Mouse (Mus musculus): ENCODE results near the gene Hexim2. TPM values are rescaled to one million over a fixed set of nuclear protein-coding genes. Genes with fewer than 3 reads are reported as not detected.
A peak's percentile ranks its signal among the peaks of the same experiment; 100 is the strongest.

Hexim2 gene
- polyA plus RNA-seq, 1 experiment from 2014 or later = 3.4 TPM

- WGBS (ENCODE audit: insufficient replicate concordance) = 4% methylated on average over 30 of the region's 30 CpGs
- ATAC-seq (no peak), DNase-seq (peak; percentile 59)
- H3K4me1 ChIP-seq (ENCODE audit: insufficient read depth) = peaks cover 54% of the 10 kb centered on the region
- TF ChIP-seq CTCF (IDR thresholded peaks at IDR 0.05; ENCODE audit: low read depth) (no peak), EP300 (IDR thresholded peaks at IDR 0.05; ENCODE audit: low read depth) (no peak)
- H3K27ac ChIP-seq (ENCODE audit: low read depth) = no peak overlapping the region
- H3K4me2 ChIP-seq (ENCODE audit: low read depth, low read length) = peak overlapping the region; percentile 86
- H3K9me3 ChIP-seq (ENCODE audit: low read length) = no peaks in the 10 kb centered on the region
- H3K36me3 ChIP-seq (replicated peaks; ENCODE audit: insufficient read depth, low read length) = 0 out of 2 replicates have a peak, but pooled peaks cover 10% of the 10 kb centered on the region
- peaks cover 20% of the 10 kb centered on the region for H3K27me3 ChIP-seq (ENCODE audit: insufficient read depth, low read length)
- H3K4me3 ChIP-seq (ENCODE audit: low read depth, low read length) = peak overlapping the region; percentile 57
- peak overlapping the region; percentile 50 for H3K9ac ChIP-seq (replicated peaks)
Measured at GRCm38 (mm10) chr11:103101866-103102501, 30.2 kb upstream of the Hexim2 start.

DNA sequence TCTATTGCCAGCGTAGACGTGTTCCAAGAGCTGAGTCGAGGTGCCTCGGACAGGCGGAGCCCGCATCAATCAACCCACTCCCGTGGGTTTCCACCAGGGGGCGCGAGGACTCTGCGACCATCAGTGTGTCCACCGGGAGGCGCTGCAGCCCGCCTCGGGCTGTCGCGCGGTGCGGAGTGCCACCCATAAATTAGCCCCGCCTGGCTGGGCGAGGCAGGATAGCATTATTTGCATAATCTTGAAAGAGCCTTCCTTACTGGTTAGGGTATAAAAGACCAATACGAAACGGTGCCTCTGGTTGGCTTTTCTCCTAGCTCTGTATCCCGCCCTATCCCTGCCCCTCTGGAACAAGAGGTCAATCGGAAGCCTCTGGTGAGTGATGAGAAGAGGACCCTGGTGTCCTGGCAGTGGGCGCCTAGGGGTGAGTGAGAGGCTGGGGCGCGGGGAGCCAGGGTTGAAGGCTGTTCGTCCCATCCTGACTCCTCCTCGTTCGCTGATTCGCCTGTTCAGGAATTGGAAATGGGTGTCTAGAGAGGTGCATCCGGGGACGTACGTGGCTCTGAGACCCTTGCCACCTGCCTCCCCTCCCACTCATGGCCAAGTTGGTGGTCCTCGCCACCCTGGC lies 29.4 kb upstream of the Hexim2 start:
- H3K9me3 ChIP-seq (ENCODE audit: low read length) = no peaks in the 10 kb centered on the region
- WGBS (ENCODE audit: insufficient replicate concordance) = 1% methylated on average over 35 of the region's 35 CpGs
- TF ChIP-seq EP300 (IDR thresholded peaks at IDR 0.05; ENCODE audit: low read depth) = peak; percentile 16
- TF ChIP-seq CTCF (IDR thresholded peaks at IDR 0.05; ENCODE audit: low read depth) = peak; percentile 100
- H3K9ac ChIP-seq (replicated peaks) = peak overlapping the region; percentile 66
- H3K27ac ChIP-seq (ENCODE audit: low read depth) = peak overlapping the region; percentile 66
- H3K27me3 ChIP-seq (ENCODE audit: insufficient read depth, low read length) = peaks cover 20% of the 10 kb centered on the region
- H3K4me1 ChIP-seq (ENCODE audit: insufficient read depth) = peaks cover 54% of the 10 kb centered on the region
- H3K4me3 ChIP-seq (ENCODE audit: low read depth, low read length) = peak overlapping the region; percentile 65
- ATAC-seq = peak; percentile 94
- peak overlapping the region; percentile 86 for H3K4me2 ChIP-seq (ENCODE audit: low read depth, low read length)
- 0 out of 2 replicates have a peak, but pooled peaks cover 13% of the 10 kb centered on the region for H3K36me3 ChIP-seq (replicated peaks; ENCODE audit: insufficient read depth, low read length)
- DNase-seq = peak; percentile 99

DNA sequence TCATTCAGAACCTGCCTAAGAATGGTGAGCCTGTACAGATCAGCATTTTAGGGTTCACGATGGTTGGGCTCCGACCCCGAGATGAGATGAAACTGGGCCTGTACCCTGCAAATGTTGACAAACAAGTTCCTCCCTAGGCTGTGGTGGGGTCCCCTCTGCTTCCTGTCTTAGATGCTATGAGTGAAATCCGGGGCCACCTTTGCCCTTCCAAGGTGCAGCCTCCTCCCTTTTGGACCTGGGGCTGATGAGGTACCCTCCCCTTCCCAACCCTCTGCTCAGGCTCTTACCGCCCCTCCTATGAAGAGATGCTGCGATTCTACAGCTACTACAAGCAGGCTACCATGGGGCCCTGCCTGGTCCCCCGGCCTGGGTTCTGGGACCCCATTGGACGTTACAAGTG lies 28.6 kb upstream of the Hexim2 start:
- Histone ChIP-seq H3K4me2 (ENCODE audit: low read depth, low read length) (peak overlapping the region; percentile 80), H3K9me3 (ENCODE audit: low read length) (no peaks in the 10 kb centered on the region), H3K27me3 (ENCODE audit: insufficient read depth, low read length) (peaks cover 20% of the 10 kb centered on the region), H3K9ac (replicated peaks) (peak overlapping the region; percentile 66), H3K27ac (ENCODE audit: low read depth) (peak overlapping the region; percentile 66), H3K4me3 (ENCODE audit: low read depth, low read length) (peak overlapping the region; percentile 65), H3K4me1 (ENCODE audit: insufficient read depth) (peaks cover 54% of the 10 kb centered on the region), H3K36me3 (replicated peaks; ENCODE audit: insufficient read depth, low read length) (0 out of 2 replicates have a peak, but pooled peaks cover 13% of the 10 kb centered on the region)
- 45% methylated on average over 8 of the region's 8 CpGs for WGBS (ENCODE audit: insufficient replicate concordance)
- TF ChIP-seq EP300 (IDR thresholded peaks at IDR 0.05; ENCODE audit: low read depth) (no peak), CTCF (IDR thresholded peaks at IDR 0.05; ENCODE audit: low read depth) (no peak)
- ATAC-seq (no peak), DNase-seq (peak; percentile 29)

DNA sequence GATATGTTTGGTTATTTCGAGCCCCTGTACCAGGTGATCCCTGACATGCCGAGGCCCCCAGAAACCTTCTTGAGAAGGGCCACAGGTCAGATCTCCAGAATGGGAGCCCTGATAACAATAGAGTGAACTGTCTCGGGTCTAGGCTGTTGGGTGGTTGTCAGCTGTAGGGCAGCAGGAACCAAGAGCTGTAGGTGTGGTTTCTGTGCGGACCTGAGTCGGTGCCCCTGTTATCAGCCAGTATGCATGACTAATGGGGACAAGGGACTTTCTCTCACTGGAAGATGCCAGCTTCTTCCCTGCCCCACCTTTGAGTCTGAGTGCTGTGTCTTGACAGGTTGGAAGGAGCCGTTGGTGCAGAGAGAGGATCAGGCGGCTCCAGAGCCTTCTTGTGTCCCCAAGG lies 27.8 kb upstream of the Hexim2 start:
- DNase-seq = peak; percentile 41
- Histone ChIP-seq H3K36me3 (replicated peaks; ENCODE audit: insufficient read depth, low read length) (0 out of 2 replicates have a peak, but pooled peaks cover 13% of the 10 kb centered on the region), H3K9me3 (ENCODE audit: low read length) (no peaks in the 10 kb centered on the region), H3K4me2 (ENCODE audit: low read depth, low read length) (peak overlapping the region; percentile 80), H3K27me3 (ENCODE audit: insufficient read depth, low read length) (peaks cover 20% of the 10 kb centered on the region), H3K4me3 (ENCODE audit: low read depth, low read length) (peak overlapping the region; percentile 65), H3K4me1 (ENCODE audit: insufficient read depth) (peaks cover 54% of the 10 kb centered on the region), H3K27ac (ENCODE audit: low read depth) (peak overlapping the region; percentile 79), H3K9ac (replicated peaks) (peak overlapping the region; percentile 66)
- peak; percentile 7; the same call in 1 of the 2 replicates for ATAC-seq
- 44% methylated on average over 7 of the region's 7 CpGs for WGBS (ENCODE audit: insufficient replicate concordance)
- TF ChIP-seq CTCF (IDR thresholded peaks at IDR 0.05; ENCODE audit: low read depth) = no peak
- TF ChIP-seq EP300 (IDR thresholded peaks at IDR 0.05; ENCODE audit: low read depth) = no peak

DNA sequence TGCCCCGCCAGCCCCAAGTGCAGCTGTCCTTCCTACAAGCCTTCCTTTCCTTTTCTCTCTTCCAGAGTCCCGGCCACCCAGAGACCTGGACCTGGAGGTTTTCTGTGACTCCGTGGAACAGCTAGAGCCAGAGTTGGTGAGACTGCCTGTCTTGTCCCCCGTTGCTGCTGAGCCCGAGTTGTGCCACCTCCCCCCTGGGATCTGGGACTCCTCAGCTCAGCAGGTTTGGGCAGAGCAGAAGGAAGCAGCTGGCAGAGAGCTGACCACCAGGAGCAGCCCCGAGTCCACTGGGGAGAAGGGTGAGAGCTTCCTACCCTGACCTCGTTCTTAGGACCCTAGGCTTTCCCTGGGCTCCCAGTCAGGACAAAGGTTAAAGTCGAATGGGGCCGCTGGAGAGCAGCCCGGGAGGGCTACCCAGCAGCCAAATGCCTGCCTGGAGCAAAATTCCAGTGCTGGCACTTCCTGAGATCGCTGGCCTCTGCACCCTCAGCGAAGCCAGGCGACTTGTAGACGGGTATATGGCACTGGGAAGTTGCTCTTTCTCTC lies 27.0 kb upstream of the Hexim2 start:
- ATAC-seq (no peak), DNase-seq (peak; percentile 58)
- Histone ChIP-seq H3K27me3 (ENCODE audit: insufficient read depth, low read length) (peaks cover 19% of the 10 kb centered on the region), H3K9ac (replicated peaks) (peak overlapping the region; percentile 66), H3K4me2 (ENCODE audit: low read depth, low read length) (peak overlapping the region; percentile 80), H3K4me1 (ENCODE audit: insufficient read depth) (peaks cover 54% of the 10 kb centered on the region), H3K27ac (ENCODE audit: low read depth) (peak overlapping the region; percentile 79), H3K36me3 (replicated peaks; ENCODE audit: insufficient read depth, low read length) (peaks cover 13% of the 10 kb centered on the region; the same call in 1 of the 2 replicates), H3K4me3 (ENCODE audit: low read depth, low read length) (peak overlapping the region; percentile 65), H3K9me3 (ENCODE audit: low read length) (no peaks in the 10 kb centered on the region)
- 56% methylated on average over 14 of the region's 14 CpGs for WGBS (ENCODE audit: insufficient replicate concordance)
- TF ChIP-seq CTCF (IDR thresholded peaks at IDR 0.05; ENCODE audit: low read depth) (no peak), EP300 (IDR thresholded peaks at IDR 0.05; ENCODE audit: low read depth) (no peak)

- 81% methylated on average over 6 of the region's 6 CpGs for WGBS (ENCODE audit: insufficient replicate concordance)
- DNase-seq = no peak
Measured at GRCm38 (mm10) chr11:103105810-103106209, 26.4 kb upstream of the Hexim2 start.

More at GRCm38 (mm10) chr11:103105810-103106209, 26.4 kb upstream of the Hexim2 start:
- Histone ChIP-seq H3K9me3 (ENCODE audit: low read length) (no peaks in the 10 kb centered on the region), H3K36me3 (replicated peaks; ENCODE audit: insufficient read depth, low read length) (peaks cover 13% of the 10 kb centered on the region; the same call in 1 of the 2 replicates), H3K4me2 (ENCODE audit: low read depth, low read length) (peak overlapping the region; percentile 80), H3K4me3 (ENCODE audit: low read depth, low read length) (no peak overlapping the region), H3K27ac (ENCODE audit: low read depth) (peak overlapping the region; percentile 79; the same call in 1 of the 2 replicates), H3K9ac (replicated peaks) (no peak overlapping the region), H3K27me3 (ENCODE audit: insufficient read depth, low read length) (peaks cover 14% of the 10 kb centered on the region), H3K4me1 (ENCODE audit: insufficient read depth) (peaks cover 54% of the 10 kb centered on the region)
- no peak for ATAC-seq
- no peak for TF ChIP-seq CTCF (IDR thresholded peaks at IDR 0.05; ENCODE audit: low read depth)
- no peak for TF ChIP-seq EP300 (IDR thresholded peaks at IDR 0.05; ENCODE audit: low read depth)

Measured in liver, postnatal 0 days (tissue).